Mouse (Mus musculus) embryonic fibroblast, embryonic 13.5 days (primary cell): ENCODE results near the gene Gm45713. TPM values are rescaled to one million over a fixed set of nuclear protein-coding genes. Genes with fewer than 3 reads are reported as not detected.
"Not testable (repeated sequence)": the region's sequence is repeated elsewhere in the genome, so short reads cannot be mapped to it uniquely, and the experiment has no call there.

Experiments used
- H3K27ac ChIP-seq: 2 replicates; pipeline ENCODE4 v1.5.1; 2012; ENCODE audit warnings: low read length, control low read depth, inconsistent platforms; ENCODE audit not compliant: insufficient read depth
- H3K4me1 ChIP-seq: 2 replicates; pipeline ENCODE4 v1.6.1; 2011; ENCODE audit warnings: low read length; ENCODE audit not compliant: control insufficient read depth, insufficient read depth
- H3K4me3 ChIP-seq: 2 replicates; pipeline ENCODE4 v1.5.1; 2011; ENCODE audit warnings: mild to moderate bottlenecking, control low read depth, low read length; ENCODE audit not compliant: insufficient read depth
- CTCF ChIP-seq: IDR thresholded peaks from 2 replicates; pipeline ENCODE4 v1.5.1; 2011; ENCODE audit warnings: mild to moderate bottlenecking, control low read depth, low read length, moderate library complexity, borderline replicate concordance; ENCODE audit not compliant: insufficient read depth
- POLR2A ChIP-seq: IDR thresholded peaks from 2 replicates; pipeline ENCODE4 v1.6.1; 2011; ENCODE audit warnings: low read depth, mild to moderate bottlenecking, control low read depth, low read length, moderate library complexity
- polyA plus RNA-seq: library from polyadenylated mRNA; stranded (reverse); fragments of >200 nt; gene quantifications from 2 replicates; pipeline ENCODE4 v1.2.4, GENCODE M21; 2011; ENCODE audit warnings: low read depth; ENCODE audit not compliant: missing spikeins, insufficient read length

Gene Gm45713
- polyA plus RNA-seq, 1 experiment = 1.8 TPM

GRCm38 (mm10) chr7:45123186-45123570, 12.9 kb downstream of the Gm45713 start:
- Histone ChIP-seq H3K4me1 (0 out of 2 replicates have a peak, but pooled peaks cover 5% of the 10 kb centered on the region), H3K4me3 (peak overlapping the region; percentile 86), H3K27ac (peak overlapping the region; percentile 66; the same call in 1 of the 2 replicates)
- TF ChIP-seq CTCF = no peak
- no peak for TF ChIP-seq POLR2A

GRCm38 (mm10) chr7:45122561-45123185, 13.4 kb downstream of the Gm45713 start:
- Histone ChIP-seq H3K27ac (no peak overlapping the region), H3K4me1 (0 out of 2 replicates have a peak, but pooled peaks cover 5% of the 10 kb centered on the region), H3K4me3 (peak overlapping the region; percentile 86)
- TF ChIP-seq POLR2A (no peak), CTCF (no peak)

- Histone ChIP-seq H3K4me3 (no peak overlapping the region), H3K4me1 (0 out of 2 replicates have a peak, but pooled peaks cover 5% of the 10 kb centered on the region), H3K27ac (no peak overlapping the region)
- TF ChIP-seq CTCF (no peak), POLR2A (no peak)
Measured at GRCm38 (mm10) chr7:45121966-45122365, 14.1 kb downstream of the Gm45713 start.

- Histone ChIP-seq H3K4me1 (0 out of 2 replicates have a peak, but pooled peaks cover 5% of the 10 kb centered on the region), H3K27ac (no peak overlapping the region), H3K4me3 (no peak overlapping the region)
- no peak for TF ChIP-seq CTCF
- TF ChIP-seq POLR2A = 0 out of 2 replicates have a peak, but pooled peaks have one; percentile 22
Measured at GRCm38 (mm10) chr7:45121404-45121803, 14.6 kb downstream of the Gm45713 start.

GRCm38 (mm10) chr7:45119780-45120709, 16.0 kb downstream of the Gm45713 start:
- Histone ChIP-seq H3K4me3 (no peak overlapping the region), H3K27ac (no peak overlapping the region), H3K4me1 (0 out of 2 replicates have a peak, but pooled peaks cover 5% of the 10 kb centered on the region)
- TF ChIP-seq CTCF = no peak
- peak; percentile 21; the same call in 1 of the 2 replicates for TF ChIP-seq POLR2A

GRCm38 (mm10) chr7:45118336-45118735, 17.7 kb downstream of the Gm45713 start:
- Histone ChIP-seq H3K4me3 (no peak overlapping the region), H3K27ac (no peak overlapping the region), H3K4me1 (0 out of 2 replicates have a peak, but pooled peaks cover 5% of the 10 kb centered on the region)
- TF ChIP-seq POLR2A = no peak
- no peak for TF ChIP-seq CTCF

- H3K27ac ChIP-seq = no peak overlapping the region
Measured at GRCm38 (mm10) chr7:45117566-45117965, 18.5 kb downstream of the Gm45713 start.

GRCm38 (mm10) chr7:45113476-45113875, 22.6 kb downstream of the Gm45713 start:
- Histone ChIP-seq H3K4me1 (no peaks in the 10 kb centered on the region), H3K4me3 (no peak overlapping the region), H3K27ac (no peak overlapping the region)
- TF ChIP-seq POLR2A (no peak), CTCF (no peak)

More at GRCm38 (mm10) chr7:45117566-45117965, 18.5 kb downstream of the Gm45713 start:
- no peak overlapping the region for H3K4me3 ChIP-seq
- no peak for TF ChIP-seq POLR2A
- no peak for TF ChIP-seq CTCF
- 0 out of 2 replicates have a peak, but pooled peaks cover 5% of the 10 kb centered on the region for H3K4me1 ChIP-seq

GRCm38 (mm10) chr7:45112529-45112928, 23.5 kb downstream of the Gm45713 start:
- no peak overlapping the region for H3K4me3 ChIP-seq
- TF ChIP-seq POLR2A (no peak), CTCF (no peak)
- no peak overlapping the region for H3K27ac ChIP-seq
- no peaks in the 10 kb centered on the region for H3K4me1 ChIP-seq

- TF ChIP-seq POLR2A = no peak
- TF ChIP-seq CTCF = no peak
- Histone ChIP-seq H3K27ac (no peak overlapping the region), H3K4me3 (no peak overlapping the region), H3K4me1 (no peaks in the 10 kb centered on the region)
Measured at GRCm38 (mm10) chr7:45111940-45112339, 24.1 kb downstream of the Gm45713 start.

- not testable (repeated sequence) for H3K4me3 ChIP-seq, H3K4me1 ChIP-seq, H3K27ac ChIP-seq
Measured at GRCm38 (mm10) chr7:45110089-45110488, 25.9 kb downstream of the Gm45713 start.
